Mouse (Mus musculus) lung, postnatal 4 days (tissue): Measurements from ENCODE around the gene Bak1.

Source experiments
- DNase-seq, 2 experiments: peaks; one replicate each; pipeline ENCODE4 v3.0.0; 2021

Bak1 gene

GRCm38 (mm10) chr17:27028909-27029308 lies at the start of gene Bak1:
TSS of gene Bak1 (minus strand) at chr17:27029009.
- DNase-seq: no peak

GRCm38 (mm10) chr17:27078499-27078898 lies 49.7 kb upstream of the Bak1 start:
- DNase-seq: no peak

GRCm38 (mm10) chr17:27077920-27078319 lies 49.1 kb upstream of the Bak1 start:
- no peak for DNase-seq

GRCm38 (mm10) chr17:27077133-27077532 lies 48.3 kb upstream of the Bak1 start:
- DNase-seq: no peak

GRCm38 (mm10) chr17:27074849-27075745 lies 46.3 kb upstream of the Bak1 start:
- DNase-seq: no peak

DNA sequence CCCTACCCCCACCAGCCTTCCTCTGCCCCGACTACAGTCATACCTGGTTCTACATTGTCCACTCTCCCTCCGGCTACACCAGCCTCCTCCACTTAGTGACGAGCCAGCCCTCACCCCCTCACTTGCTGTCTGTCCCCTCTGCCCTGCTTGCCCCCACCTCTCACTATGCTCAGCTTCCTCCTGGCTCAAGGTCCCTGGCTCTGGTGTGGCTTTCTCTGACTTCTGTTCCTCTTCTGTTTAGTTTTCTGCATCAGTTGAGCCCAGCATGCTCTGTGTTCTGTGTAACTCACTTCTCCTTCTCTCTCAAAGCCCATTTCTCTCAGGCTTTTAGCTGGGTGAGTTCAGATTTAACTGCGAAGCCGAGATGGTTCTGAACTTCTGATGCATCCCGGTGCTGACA lies 45.4 kb upstream of the Bak1 start:
- DNase-seq: no peak

- DNase-seq: no peak
Measured at GRCm38 (mm10) chr17:27073778-27074177, 45.0 kb upstream of the Bak1 start.

DNA sequence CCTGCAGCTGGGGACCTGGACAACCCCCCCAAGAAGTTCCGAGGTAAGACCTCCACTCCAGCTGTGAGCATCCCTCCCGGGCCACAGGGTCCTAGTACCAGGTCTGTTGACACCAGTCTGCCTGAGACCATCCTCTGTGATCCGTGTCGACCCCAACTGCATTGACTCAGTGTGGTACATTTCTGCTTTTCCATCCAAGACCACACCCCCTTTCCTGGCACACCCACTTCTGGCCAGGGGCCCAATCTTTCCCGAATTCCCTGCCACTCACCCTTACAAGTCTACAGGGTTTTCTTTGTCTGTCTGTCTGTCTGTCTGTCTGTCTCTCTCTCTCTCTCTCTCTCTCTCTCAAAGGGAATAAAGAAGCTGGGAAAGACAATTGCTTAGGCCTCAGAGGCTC lies 44.3 kb upstream of the Bak1 start:
- DNase-seq: no peak

- no peak for DNase-seq
Measured at GRCm38 (mm10) chr17:27072363-27072762, 43.6 kb upstream of the Bak1 start.

DNA sequence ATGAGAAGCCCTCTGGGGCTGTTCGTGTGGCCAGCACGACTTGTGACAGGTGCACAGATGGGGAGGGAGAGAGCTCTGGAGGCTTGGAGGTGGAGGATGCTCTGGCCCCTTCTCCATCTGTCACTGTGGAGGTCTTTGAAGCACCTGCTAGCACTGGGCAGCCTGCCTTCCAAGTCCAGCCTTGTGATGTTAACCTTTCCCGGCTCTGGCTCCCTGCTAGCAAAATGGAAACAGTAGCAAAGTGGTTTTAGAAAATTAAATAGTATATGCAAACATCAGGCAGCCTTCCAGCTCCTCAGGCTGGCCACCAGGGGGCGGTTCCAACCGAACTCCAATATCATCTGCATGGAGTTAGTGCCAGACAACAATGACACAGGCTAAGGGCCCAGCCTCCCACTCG lies 42.8 kb upstream of the Bak1 start:
- peak; percentile 52 to 66 for DNase-seq

GRCm38 (mm10) chr17:27070913-27071312 lies 42.1 kb upstream of the Bak1 start:
- no peak for DNase-seq

GRCm38 (mm10) chr17:27069071-27069470 lies 40.3 kb upstream of the Bak1 start:
- DNase-seq: no peak

- DNase-seq: no peak
Measured at GRCm38 (mm10) chr17:27066065-27066464, 37.3 kb upstream of the Bak1 start.

DNA sequence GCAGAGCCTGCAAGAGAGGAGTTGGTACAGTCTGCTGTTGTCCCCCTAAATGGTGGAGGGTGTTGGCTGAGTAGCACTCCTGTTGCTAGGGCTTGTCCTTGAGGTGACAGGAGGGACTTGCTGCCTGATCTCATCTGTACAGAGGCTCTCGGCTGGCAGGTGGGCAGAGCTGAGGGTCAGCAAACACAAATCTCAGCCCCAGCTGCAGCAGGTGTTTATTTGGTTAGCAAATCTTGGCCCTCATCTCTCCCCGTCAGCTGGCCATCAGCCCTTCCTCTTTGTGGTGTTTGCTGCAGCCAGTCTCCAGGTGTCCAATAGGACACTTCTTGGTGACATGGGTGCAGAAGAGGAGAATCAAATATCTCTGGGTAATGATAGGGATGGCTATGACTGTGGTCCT lies 35.4 kb upstream of the Bak1 start:
- DNase-seq: no peak

DNA sequence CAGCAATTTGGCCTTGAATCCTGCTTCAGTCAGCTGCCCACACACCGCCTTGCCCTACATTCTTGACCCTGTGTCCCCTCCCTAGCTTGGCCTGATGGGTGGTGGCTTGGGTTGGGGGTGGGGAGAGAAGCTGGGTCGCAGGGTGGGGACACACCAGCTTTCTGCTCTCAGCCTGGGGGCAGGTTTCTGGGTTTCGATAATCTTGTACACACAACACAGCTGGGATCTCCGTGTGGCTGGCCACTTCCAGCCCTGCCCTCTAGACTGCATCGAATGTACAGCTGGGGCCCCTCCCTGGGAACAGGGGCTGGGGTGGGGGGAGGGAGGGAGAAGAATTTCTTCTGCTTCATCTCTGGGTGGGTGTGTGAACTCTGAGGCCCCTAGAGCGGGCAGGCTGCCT lies 34.9 kb upstream of the Bak1 start:
- no peak for DNase-seq

DNA sequence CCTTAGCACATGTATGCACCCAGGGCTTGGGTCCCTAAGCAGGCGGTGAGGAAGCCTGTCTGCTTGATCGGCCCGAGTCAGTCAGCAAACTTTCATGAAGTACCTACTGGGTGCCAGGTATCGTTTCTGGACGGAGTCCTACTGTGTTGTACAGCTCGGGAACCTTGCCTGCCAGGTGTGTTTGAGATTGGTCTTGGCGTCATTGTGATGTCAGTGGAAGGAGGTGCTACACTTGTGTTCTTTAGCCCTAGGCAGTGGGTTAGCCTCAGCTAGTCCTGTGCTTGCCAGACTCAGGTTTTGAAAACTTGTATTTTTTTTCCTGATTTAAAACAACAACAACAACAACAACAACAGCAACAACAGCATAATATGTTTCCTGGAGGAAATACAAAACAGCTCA lies 33.9 kb upstream of the Bak1 start:
- no peak for DNase-seq

- DNase-seq: no peak
Measured at GRCm38 (mm10) chr17:27061727-27062126, 32.9 kb upstream of the Bak1 start.

DNA sequence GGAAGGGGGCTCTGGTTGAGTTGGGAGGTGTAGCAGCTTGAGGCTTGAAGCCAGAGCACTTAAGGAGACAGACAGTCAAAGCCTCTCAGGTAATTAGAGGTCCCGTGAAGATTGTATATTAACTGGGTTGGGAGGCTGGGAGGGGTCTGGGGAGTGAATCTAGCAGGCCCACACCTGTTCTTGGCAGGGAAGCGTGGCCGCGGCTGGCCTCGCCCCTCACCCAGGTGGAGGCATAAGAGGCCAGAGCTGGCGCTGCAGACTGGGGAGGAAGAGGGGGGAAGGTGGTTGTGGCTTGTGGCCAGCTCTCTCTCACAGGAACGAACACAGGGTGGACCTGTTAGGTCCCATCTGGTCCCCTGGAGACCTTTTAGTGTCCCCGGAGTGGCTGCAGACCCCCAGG lies 31.9 kb upstream of the Bak1 start:
- no peak for DNase-seq

GRCm38 (mm10) chr17:27057517-27058055 lies 28.8 kb upstream of the Bak1 start:
- peak in 1 of 2 experiments; percentile 28 for DNase-seq

DNA sequence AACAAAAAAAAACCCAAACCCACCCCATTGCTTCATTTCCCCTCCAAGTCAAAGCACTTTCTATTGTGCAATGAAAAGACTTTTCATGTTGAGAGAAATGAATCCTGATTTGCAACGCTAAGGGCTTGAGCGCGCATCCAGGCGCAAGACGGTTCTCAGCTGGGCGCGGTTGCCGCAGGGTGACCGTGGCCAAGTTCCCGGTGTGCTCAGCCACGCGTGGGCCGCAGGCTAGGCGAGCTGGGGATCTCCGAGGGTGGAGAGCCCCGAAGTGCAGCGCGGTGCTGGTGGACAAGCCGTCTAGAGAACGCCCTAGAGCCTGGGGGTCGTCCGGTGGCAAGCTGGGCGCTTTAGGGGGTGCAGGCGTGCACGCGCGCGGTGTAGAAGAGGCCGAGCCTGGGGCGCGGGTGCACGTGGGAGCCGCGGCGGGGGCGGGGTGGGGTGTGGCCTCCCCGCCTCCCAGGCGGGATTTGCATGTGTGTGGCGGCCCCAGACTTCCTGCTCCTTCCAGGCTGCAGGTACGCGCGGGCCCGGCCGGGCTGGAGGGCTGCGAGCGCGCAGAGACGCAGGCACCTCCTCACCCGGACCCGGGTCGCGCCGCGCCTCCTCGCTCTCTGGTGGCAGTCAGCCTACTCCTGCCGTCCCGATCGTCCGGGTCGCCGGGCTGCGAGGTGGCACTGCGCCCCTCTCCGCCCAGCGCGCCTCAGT lies 28.2 kb upstream of the Bak1 start, which contains the start of gene Itpr3:
Itpr3 (plus strand) TSS at position 493 of the 705 bp plus-strand sequence.
- peak; percentile 85 to 91 for DNase-seq

DNA sequence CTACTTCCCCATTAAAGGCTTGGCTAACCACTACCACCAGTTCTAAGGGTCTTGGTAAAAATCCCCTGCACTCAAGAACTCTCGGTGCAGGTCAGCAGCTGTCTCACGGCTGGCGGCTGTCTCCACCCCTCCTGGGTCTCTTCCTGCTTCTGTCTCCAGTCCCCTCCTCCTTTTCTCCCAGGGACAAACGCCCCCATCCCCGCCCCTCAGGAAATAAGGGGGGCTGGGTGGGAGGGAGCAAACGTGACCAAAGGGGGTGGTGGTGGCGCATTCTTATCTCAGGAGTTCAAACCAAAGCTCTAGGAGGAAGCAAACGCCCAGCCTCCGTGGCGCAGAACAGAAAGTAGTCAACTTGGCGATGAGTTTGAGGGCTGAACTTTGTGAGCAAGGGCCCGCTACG lies 27.4 kb upstream of the Bak1 start:
- DNase-seq: peak; percentile 82 to 88

GRCm38 (mm10) chr17:27051514-27051913 lies 22.7 kb upstream of the Bak1 start:
- peak; percentile 78 to 83 for DNase-seq

GRCm38 (mm10) chr17:27050853-27051252 lies 22.0 kb upstream of the Bak1 start:
- no peak for DNase-seq
